Mouse (Mus musculus) cortical plate, adult 2 months (tissue): Measurements from ENCODE around the gene Clta.

ENCODE experiments used
- CTCF ChIP-seq: fragments of 200-500 bp; IDR thresholded peaks from 2 replicates; pipeline ENCODE4 v1.5.1; 2011; ENCODE audit warnings: mild to moderate bottlenecking, control low read depth, low read length; ENCODE audit not compliant: insufficient read depth; ENCODE audit errors: extremely low read depth
- POLR2A ChIP-seq: fragments of 200-500 bp; IDR thresholded peaks from 2 replicates; pipeline ENCODE4 v1.6.1; 2011; ENCODE audit warnings: mild to moderate bottlenecking, low read length, control low read depth; ENCODE audit not compliant: insufficient read depth; ENCODE audit errors: extremely low read depth

- no peak for TF ChIP-seq POLR2A
- TF ChIP-seq CTCF, result no peak
Observed at GRCm38 (mm10) chr4:44028303-44029135, 24.3 kb downstream of the Clta start.
